ENCODE assay signal across 18 mouse cellular contexts in the genomic region with DNA sequence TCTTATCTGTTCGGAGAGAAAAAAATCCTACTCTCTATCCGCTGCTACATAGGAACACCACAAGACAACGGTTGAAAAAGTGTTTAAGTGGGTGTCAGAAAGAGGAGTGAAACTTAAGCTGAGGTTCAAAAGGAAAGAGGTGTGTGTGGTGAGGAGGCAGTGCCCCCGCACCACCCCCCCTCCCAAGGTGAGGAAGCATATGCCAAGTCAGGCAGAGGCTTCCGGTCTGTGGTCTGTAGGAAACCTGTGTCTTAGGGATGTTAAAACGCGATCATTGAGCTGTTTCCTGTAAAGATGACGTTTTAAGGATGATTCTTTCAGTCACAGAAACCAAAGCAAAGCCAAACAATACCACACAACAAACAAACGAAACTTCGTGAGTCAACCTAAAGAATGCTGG.
"Had no signal": no experiment of that assay in that cellular context is flagged by ENCODE, and none has a peak within 500 bp of the region (broad histone marks: within the 10 kb centered on the region; RNA-seq: fewer than 3 reads in every experiment).

No protein-coding gene starts in this region.

- ATAC-seq: intestine, embryonic 15.5 days; liver, postnatal 0 days; midbrain, embryonic 15.5 days had no signal

- H3K4me3 ChIP-seq: intestine, embryonic 15.5 days; kidney, embryonic 15.5 days; limb, embryonic 12.5 days; liver, embryonic 13.5 days; lung, embryonic 15.5 days; midbrain, embryonic 15.5 days; neural tube, embryonic 13.5 days had no signal

- H3K9me3 ChIP-seq: intestine, embryonic 15.5 days; kidney, embryonic 15.5 days; limb, embryonic 12.5 days; liver, embryonic 13.5 days; lung, embryonic 15.5 days; midbrain, embryonic 15.5 days; neural tube, embryonic 13.5 days had no signal

- H3K4me2 ChIP-seq: intestine, embryonic 15.5 days; kidney, embryonic 15.5 days; limb, embryonic 12.5 days; liver, embryonic 13.5 days; lung, embryonic 15.5 days; midbrain, embryonic 11.5 days; midbrain, embryonic 15.5 days; neural tube, embryonic 13.5 days had no signal

- DNase-seq: kidney, adult 18-20 months; kidney, postnatal 25 days; layer of hippocampus, adult 9-11 months; layer of hippocampus, postnatal 36 days; liver; liver, embryonic 13.5 days; liver, postnatal 0 days; retina, postnatal 1 day; right cerebral cortex, postnatal 4 days; spleen, adult 18-20 months; thymus, postnatal 25 days had no signal

- H3K4me1 ChIP-seq: intestine, embryonic 15.5 days; kidney, embryonic 15.5 days; limb, embryonic 12.5 days; liver, embryonic 13.5 days; lung, embryonic 15.5 days; midbrain, embryonic 15.5 days had no signal

- H3K27ac ChIP-seq: intestine, embryonic 15.5 days; kidney, embryonic 15.5 days; limb, embryonic 12.5 days; liver, embryonic 13.5 days; lung, embryonic 15.5 days; midbrain, embryonic 15.5 days; neural tube, embryonic 13.5 days had no signal

- H3K9ac ChIP-seq: intestine, embryonic 15.5 days; kidney, embryonic 15.5 days; limb, embryonic 12.5 days; liver, embryonic 13.5 days; liver, postnatal 0 days; lung, embryonic 15.5 days; midbrain, embryonic 15.5 days; neural tube, embryonic 13.5 days had no signal

- H3K36me3 ChIP-seq: intestine, embryonic 15.5 days; kidney, embryonic 15.5 days; limb, embryonic 12.5 days; liver, embryonic 13.5 days; lung, embryonic 15.5 days; midbrain, embryonic 15.5 days; neural tube, embryonic 13.5 days had no signal

- H3K27me3 ChIP-seq: intestine, embryonic 15.5 days; kidney, embryonic 15.5 days; limb, embryonic 12.5 days; liver, embryonic 13.5 days; lung, embryonic 15.5 days; midbrain, embryonic 15.5 days; neural tube, embryonic 13.5 days had no signal
